Mouse (Mus musculus) cerebellum, adult 9-11 months (tissue): ENCODE results near the gene Tuba8.

Source experiments
- DNase-seq: peaks from one replicate; pipeline ENCODE4 v3.0.0; 2022

Tuba8 gene

DNA sequence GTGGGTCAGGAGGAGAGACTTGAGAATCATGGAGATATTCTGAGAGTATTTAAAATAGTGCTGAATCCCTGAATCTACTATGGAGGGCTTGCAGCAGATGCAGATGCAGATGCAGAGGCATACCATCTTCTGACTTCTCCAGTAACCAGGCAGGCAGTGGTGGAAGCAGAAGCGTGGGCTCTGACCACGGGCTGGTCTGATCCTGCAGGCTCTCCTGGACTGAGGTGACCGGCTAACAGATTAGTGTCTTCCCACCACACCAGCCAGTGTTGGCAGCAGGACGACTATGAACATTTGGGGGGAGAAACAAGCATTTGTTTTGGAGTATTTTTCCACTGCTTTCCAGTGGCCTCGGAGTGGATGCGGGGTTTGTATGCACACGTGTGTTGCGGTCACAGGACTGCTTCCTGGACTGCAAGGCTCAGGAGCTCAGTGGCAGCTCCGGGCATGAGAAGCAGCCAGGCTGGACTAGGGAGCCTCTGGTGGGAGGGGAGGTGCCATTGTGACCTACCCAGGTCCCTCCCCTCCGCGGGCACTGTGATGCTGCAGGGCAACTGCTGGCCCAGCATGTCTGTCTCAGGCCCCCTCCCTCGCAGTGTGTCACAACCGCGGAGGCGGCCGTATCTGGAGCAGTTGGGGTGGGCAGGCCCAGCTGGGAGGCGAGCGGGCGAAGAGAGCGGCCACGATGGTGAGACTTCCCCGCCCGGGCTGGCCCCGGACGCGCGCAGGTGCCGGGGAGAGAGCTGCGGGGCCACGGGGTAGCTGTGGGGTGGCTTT, at the start of gene Tuba8:
Tuba8 (plus strand) TSS at position 548 of the 777 bp plus-strand sequence.
- DNase-seq: peak; percentile 72

DNA sequence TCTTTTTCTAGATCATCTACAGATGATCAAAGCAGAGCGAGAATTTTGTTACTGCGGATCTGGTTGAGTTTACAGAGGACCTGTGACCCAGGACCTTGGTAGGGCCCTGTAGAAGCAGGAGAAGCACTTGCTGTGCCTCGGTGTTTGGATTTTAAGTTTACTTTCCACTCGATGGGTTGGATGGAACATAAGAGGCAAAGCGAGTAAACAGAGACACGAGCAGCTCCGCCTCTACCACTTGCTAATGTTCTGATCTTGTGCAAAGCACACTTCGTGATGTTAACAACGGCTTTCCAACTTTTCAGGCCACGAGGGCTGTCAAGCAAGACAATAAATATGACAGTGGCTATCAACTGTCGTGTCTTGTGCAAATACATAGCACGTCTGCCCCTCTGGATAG, 47.9 kb upstream of the Tuba8 start:
- no peak for DNase-seq

DNA sequence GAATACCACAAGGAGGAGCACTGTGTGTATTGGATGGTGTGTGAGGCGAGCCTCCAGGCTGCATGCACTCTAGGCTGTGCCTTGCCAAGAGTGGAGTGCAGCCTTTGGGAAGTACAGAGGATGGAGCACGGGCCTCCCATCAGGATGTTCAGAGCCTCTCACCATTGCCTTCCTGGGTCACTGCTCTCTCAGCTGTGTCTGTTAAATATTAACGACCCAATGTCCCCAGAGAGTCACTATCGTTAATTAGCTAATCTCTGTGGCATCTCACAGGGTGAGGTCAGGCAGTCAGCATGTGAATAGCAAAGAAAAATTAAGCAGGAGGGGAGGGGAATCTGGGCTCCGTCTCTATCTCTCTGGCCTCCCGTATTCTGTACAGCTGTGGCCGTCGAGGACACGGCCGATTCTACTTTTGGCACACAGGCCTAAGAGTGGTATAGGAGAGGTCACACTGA, 44.4 kb upstream of the Tuba8 start:
- no peak for DNase-seq

DNA sequence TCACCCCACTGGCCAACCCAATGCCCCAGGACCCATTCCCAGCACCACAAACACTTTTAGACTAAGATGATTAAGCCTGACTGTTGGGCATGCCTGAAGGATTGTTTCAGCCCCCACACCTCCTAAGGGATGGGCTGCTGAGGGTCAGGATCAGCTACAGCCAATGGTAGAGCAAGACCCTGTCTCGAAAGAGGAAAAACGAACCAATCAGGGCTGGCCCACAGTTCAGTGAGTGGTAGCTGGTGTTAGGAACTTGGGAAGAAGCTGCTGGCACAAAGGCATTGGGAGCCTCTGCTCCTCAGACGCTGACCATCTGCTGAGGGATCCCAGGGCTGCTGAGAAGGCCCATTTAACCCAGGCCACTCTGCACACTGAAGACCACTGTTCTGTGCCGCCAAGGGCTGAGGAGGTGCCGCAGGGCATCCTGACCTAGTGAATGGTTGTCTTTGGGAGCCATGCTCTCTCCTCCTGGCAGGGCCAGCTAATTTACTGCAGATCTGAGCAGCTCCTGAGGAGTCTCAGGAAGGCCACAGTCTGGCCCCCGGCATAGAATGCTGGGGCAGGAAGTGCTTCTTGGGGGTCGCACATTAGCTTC, 43.0 kb upstream of the Tuba8 start:
- DNase-seq: no peak

DNA sequence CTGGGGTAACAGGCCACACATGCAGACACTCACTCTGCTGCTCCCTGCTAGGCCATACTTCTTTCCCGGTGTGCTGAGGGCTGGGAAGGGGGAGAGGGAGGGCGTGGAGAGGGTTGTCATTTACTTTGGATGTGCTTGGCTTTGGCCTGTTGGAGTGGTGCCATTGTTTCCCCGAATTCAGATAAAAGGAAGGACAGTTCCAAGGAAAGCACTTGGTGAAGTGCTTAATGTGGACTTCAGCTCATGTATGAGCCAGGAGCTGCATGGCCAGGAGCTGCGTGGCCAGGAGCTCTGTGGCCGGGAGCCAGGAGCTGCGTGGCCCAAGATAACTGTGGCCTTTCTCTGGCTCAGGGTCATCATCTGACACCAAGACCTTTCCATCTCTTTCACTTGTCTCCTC, 39.4 kb upstream of the Tuba8 start:
- DNase-seq: no peak

DNA sequence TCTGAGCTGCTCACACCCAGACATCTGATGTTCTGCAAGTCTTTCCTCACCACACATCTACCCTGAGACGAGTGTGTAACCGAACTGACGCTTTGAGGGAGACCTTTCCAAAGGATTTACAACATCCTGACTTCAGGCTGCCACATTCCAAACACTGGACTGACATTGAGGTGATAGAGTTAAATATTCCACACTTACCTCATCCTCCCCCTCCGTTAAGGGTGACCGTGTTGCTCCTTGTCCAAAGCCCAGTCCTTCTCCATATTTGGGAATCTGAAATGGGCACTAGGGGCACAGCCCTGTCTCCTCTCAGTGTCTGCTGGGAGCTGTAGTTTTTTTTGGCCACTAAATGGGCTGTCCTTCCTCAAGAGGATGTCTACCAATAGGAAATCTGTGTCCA, 37.0 kb upstream of the Tuba8 start:
- DNase-seq: no peak

DNA sequence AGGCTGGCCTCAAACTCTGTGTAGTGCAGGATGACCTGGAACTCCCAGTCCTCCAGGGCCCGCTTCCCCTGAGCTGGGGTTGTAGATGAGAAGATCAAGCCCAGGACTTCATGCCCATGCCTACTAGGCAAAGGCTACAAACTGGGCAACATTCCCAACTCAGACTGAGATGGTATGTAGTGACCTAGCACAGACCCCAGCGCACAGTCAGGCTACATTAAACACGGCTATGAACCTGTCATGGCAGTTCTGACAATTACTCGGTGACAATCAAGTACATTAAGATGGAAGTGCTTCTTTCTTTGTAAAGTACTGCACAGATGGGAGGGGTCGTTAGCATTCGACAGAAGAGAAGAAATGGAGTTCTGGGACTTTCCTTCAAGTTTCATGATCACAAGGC, 35.7 kb upstream of the Tuba8 start:
- no peak for DNase-seq

DNA sequence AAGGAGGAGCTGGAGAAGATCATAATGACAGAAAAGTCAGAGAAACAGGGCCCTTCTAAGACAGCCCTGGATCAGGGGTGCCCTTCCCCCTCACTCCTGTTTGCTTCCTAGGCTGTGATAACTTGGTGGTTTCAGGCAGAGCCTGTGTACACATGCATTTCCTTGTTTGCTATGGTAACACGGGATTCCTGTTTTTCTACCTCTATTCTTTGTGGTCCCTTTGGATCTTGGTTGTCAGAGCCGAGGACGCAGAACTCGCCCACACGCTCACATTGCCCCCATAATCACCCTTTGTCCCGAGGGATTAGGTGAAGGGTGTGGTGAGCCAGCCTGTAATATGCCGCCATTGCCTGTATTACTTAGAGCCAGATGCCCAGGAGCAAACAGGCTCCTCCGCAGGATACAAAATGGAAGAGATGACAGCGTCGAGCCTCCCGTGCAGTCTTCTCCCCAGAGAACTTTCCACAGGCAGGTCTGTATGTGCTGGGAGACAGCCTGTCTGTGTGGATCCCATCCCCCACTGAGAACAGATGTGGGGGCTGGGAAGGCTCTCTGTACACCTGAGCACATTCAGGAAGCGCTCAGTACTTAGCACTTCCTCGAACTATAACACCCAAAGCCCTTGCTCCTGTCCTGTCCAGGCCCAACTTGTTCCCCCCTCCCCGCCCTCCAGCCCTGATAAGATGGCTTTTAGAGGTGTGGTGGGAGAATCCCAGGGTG, 34.3 kb upstream of the Tuba8 start:
- DNase-seq: no peak

DNA sequence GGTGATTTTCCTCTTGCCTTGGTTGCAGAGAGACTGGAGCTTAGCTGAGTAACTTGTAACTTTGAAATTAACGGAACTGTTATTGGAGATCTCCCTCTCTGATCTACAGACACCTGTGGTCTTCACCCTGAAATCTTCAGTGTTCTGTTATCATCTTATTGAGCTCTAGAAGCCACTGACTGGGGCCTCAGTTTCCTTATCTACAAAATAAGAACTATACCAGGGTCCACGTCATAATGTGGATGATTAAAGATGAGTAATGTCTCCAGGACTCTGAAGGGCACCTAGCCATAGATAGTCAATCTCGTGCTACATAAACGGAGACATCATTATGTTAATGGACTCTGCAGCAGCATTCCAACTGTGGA, 33.8 kb upstream of the Tuba8 start:
- DNase-seq: no peak

DNA sequence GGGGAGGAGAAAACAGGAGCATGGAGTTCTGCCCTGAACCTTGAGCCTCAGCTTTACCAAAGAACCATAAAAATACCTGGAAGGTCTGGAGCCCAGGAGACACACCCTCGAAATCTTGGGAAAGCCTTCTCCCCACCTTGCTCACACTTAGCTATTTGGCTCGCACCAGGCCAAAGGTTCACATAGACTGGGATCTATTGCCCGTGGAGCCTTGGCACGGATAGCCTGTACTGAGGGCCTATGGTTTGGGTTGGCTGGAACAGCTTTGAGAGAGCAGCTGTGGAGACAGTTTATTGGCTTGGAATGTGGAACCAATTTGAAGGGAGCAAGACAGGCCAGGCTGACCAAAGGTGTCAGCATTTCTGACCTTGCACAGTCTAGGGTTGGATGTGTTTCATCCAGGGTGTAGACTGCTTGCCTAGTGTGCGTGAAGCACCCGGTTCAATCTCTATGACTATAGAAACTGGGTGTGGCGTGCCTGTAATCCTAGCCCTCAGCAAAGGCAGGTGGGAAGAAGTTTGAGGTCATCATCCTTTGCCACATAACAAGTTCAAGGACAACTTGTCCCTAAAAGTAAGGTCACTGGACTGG, 33.3 kb upstream of the Tuba8 start:
- no peak for DNase-seq

DNA sequence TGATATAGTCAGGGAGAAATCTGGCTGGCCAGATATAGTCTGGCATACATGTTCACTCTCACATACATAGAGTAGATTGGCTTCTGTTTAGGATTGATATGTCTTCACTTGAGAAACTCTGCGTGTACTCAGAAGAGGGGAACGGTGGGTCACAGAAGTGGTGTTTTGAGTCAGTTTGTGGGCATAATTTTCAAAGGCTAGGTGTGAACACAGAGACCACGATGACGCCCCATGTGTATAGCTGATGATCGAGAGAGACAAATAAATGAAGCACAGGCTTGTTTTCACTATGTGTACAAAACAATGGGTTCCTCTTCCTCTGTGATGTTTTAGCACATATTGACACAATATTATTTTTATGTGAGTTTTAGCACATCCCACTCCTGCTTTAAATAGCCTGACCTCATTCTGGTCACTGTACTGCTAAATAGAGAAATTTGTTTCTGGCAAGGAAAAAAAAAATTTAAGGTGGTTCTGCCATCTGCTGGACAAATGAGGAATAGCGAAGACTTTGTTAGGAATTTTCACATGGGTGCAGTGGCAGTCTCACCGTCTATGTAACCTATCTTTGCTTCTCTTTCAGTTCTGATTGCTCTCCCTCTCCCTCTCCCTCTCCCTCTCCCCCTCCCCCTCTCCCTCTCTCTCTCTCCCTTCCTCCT, 31.7 kb upstream of the Tuba8 start:
- peak; percentile 73 for DNase-seq

DNA sequence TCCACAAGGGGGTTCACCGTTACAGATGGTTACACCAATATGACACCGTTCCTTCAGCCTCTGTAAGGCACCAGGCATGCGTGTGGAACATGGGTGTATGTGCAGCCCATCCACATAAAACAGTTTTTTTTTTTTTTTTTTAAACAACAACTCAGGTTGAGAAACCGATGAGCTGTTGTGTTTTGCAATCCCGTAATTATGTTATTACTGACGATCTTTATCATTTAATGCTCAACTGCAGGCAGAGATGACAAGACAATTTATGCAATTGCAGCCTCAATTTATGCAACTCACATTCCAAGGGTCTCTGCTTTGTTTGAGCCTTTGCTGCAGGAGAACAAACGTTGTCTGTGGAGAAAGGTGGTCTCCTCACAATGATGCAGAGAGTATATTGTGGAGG, 30.6 kb upstream of the Tuba8 start:
- no peak for DNase-seq

DNA sequence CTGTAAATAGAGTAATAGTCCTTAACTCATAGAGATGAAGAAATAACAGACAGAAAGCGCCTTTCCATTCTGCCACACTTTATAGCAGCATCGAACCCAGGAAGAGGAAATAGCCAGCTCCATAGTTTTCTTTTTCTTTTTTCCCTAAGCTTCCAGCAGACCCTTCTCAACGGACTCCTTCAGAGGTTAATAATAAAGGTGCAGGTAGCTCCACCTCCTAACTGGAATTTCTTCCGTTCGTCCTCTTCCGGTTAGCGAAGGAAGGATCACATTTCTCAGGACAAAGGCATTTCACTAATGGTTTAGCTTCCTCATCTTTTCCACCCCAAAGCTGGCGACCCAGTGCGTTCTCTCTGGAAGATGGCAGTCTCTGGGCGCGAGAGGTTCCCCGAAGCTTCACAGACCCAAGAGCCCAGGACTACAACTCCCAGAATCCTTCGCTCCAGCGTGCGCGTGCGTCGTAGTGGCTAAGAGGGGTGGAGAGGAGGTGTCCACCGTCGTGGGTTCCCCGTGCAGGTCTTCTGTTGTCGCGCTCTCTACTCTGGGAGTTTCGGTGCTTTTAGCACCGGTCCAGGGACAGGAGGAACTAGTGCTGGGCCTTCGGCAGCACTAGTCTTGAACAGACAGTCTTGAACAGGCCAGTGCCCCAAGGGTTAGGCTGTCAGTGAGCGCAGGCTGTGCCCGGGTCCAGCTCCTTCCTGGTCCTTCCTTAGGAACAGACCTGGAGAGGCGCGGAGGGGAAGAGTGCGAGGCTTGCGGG, 26.9 kb upstream of the Tuba8 start, which contains the start of gene Pex26:
Pex26 (plus strand) TSS at position 254 of the 760 bp plus-strand sequence.
- DNase-seq: peak; percentile 94

DNA sequence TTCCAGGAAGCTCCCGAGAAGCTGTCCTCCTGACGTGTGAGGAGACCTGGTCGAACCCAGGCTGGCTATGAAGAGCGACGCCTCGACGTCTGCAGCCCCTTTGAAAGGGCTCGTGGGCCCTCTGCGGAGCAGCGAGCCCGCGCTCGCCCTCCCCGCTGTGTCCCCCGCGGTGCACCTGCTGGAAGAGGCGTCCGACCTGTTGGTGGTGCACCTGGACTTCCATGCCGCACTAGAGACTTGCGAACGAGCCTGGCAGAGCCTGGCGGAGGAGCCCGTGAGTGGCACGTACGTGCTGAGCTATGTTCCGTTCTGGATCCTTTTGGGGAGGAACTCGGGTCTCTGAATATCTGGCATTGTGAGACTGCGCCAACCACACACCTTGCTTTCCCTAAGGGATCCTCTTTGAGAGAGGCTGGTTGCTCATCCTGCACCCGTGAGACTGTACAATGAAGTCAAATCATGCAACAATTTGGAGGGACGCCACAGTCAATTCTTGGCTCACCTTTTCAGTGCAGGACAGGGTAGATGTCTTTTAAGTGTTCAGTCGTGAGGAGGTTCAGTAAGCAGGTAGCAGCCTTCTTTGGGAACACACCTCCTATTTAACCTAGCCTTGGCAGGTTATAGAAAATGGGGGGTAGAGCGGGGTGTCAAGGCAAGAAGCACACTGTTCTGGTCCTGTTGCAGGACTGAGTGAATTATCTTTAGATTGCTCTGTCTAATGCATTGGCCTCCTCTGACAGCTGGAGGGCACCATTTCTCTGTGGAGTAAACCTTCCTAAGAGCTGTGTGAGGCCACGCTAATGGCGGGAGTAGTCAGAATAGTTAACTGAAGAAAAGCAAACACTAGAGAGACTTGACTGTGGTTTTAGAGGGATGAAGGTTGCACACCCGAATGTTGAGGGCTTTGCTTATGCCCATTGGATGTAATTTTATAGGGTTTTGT, 26.0 kb upstream of the Tuba8 start:
- DNase-seq: peak; percentile 75

DNA sequence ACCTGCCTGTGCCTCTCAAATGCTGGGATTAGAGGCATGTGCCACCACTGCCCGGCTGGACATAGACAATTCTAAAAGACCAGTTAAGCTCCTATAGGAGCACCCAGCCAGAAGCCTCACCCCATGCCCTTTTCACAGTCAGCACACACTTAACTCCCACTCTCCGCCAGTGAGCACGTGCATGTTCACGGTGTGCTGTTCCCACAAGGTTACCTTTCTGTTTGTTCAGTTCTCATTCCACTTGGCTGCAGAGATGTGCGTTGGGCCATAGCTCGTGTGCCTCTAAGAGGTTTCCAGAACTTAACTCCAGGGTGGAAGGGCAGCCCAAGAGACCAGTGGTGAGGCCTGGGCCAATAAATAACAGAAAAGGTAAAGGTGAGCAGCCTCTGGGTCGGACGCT, 25.3 kb upstream of the Tuba8 start:
- DNase-seq: peak; percentile 38

DNA sequence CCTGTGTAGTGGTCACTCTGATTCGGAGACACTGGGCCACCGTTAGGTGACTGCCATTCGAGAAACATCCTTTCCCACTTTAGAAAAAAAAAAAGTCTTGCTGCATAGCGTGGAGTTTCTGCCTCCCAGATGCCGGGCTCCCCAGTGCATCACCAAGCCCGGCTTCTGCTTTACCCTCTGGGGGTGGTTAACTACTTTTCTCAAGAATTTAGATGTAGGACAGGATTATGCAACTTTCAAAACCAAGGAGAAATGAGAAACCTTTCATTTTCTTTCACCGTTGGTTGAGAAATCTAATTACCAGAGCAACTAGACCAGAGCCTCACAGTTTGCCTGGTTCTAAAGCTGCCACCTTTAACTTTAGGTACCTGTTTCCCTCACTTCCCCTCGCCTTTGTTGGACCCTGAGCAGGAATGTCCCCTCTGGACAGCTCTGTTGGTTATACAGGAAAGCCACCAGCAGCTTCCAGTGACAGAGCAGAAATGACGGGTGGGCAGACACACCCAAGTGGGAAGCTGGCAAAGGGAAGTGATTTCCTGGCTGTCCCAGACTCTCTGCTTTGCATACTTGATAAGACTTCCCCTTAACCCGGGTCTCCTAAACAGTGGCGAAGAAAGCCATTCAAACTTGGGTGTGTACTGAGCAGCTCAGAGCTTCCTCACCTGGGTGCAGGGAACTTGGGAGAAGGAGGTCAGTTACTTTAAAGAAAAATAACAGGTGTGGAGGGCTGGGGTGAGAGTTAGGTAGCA, 19.1 kb upstream of the Tuba8 start:
- DNase-seq: no peak

DNA sequence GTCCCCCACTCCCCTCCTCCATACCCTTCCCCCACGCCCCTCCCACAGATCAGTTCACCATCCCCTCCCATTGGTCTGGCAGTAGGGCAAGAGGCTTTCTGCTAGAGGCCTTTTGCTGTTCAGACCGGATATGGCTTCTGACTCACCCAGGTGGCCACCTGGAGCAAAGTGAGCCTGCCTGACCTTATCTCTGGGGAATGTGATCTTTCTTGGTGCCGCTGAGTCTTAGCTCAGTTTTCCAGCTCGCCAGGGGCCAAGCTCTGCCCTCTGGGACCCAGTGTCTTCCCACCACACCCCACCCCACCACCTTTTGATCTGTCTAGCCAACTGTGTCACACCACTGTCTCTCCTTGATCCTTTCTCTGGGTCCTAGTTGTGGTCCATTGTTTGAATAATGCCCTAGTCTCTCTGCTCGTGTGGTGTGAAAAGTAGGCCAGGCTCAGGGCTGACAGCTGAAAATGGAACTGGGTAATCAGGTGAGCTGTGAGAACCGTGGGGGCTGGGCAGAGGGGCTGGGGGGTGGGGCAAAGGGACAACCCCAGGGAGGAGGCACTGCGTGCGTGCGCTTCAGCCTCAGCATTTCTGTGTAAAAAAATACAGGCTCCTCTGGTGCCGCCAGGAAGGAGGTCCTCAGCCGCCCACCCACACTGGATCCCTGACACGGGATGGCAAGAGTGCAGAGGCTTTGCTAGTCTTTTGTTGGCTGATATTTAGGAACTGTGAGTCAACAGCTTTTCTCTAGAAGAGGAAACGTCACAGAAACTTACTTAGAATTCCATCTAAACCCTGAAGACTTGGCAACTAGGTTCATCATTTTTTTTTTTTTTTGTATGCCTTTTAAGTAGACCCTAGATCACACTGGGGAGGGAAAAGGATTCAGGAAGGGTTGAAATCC, 16.2 kb upstream of the Tuba8 start:
- no peak for DNase-seq

DNA sequence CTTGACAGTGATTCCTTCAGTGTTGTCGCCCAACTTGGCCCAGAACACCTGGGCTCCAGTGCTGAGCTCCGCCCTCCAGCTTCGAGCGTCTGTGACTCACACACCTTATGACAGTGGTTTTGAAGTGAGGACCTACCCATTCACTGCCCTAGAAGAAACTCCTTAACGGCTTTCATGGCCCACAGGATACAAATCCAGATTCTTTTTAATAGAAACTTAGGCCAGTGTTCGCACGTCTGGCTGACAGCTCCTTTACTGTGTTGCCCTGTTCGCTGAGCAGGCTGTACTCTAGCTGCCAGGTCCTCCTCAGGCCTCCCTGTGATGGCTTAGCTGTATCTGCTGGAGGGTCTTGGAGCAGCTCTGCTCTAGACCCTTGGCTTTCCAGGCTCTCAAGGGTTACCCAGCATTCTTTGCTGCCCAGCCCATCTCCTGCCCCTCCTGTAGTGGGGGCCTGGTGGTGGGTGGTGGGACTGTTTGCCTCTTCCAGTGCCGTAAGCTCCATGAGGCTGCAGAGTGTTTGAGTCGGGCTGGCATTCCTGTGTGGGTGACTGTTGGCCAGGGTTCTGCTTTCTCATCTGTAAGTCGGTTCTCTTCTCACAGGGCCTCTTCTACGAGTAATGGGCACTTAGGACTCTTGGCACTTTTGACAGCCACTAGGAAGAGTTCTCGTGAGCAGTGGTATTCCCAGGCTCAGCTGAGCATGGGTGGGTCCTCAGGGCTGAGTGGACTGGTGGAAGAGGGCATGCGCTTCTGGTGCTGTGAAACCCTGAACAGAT, 15.4 kb upstream of the Tuba8 start:
- no peak for DNase-seq
